Mouse (Mus musculus): ENCODE data around the gene Dynlt1b.
"Not testable (repeated sequence)": the region's sequence is repeated elsewhere in the genome, so short reads cannot be mapped to it uniquely, and the experiment has no call there.

GRCm38 (mm10) chr17:6452689-6453088 lies 22.8 kb downstream of the Dynlt1b start:
- not testable (repeated sequence) for TF ChIP-seq POLR2A (IDR thresholded peaks at IDR 0.05; ENCODE audit: control insufficient read depth, low read depth, low read length); CTCF (IDR thresholded peaks at IDR 0.05; ENCODE audit: control insufficient read depth, insufficient read depth, insufficient replicate concordance, low read depth, low read length)

Measured in testis, adult 2 months (tissue).